Mouse (Mus musculus) heart, adult 2 months (tissue): ENCODE measurements around the gene Anapc16. TPM values are rescaled to one million over a fixed set of nuclear protein-coding genes. Genes with fewer than 3 reads are reported as not detected.

ENCODE experiments used
- DNase-seq, 2 experiments: peaks; one replicate each; pipeline ENCODE4 v3.0.0; 2021
- H3K27ac ChIP-seq: fragments of 200-600 bp; 2 replicates; pipeline ENCODE4 v1.8.1; 2022
- H3K27me3 ChIP-seq: fragments of 200-500 bp; 2 replicates; pipeline ENCODE4 v1.6.1; 2012; ENCODE audit warnings: mild to moderate bottlenecking, low read length, inconsistent platforms, mixed read lengths; ENCODE audit not compliant: control insufficient read depth, insufficient read depth
- H3K36me3 ChIP-seq: fragments of 200-500 bp; 2 replicates; pipeline ENCODE4 v1.6.1; 2012; ENCODE audit warnings: low read length, inconsistent platforms; ENCODE audit not compliant: control insufficient read depth, insufficient read depth
- H3K4me1 ChIP-seq: fragments of 200-500 bp; 2 replicates; pipeline ENCODE4 v1.6.1; 2011; ENCODE audit warnings: low read length; ENCODE audit not compliant: control insufficient read depth, insufficient read depth
- H3K4me3 ChIP-seq: fragments of 200-600 bp; 2 replicates; pipeline ENCODE4 v1.8.1; 2022
- H3K79me2 ChIP-seq: fragments of 200-500 bp; replicated peaks from 2 replicates; pipeline ENCODE4 v1.6.1; 2012; ENCODE audit warnings: mild to moderate bottlenecking, inconsistent platforms, low read length, moderate library complexity, mixed read lengths; ENCODE audit not compliant: control insufficient read depth, insufficient read depth
- H3K9ac ChIP-seq: fragments of 200-500 bp; 2 replicates; pipeline ENCODE4 v1.6.1; 2012; ENCODE audit warnings: low read depth, mild to moderate bottlenecking, control low read depth, inconsistent platforms, low read length, mixed read lengths
- CTCF ChIP-seq: fragments of 200-600 bp; IDR thresholded peaks from 2 replicates; pipeline ENCODE4 v1.8.1; 2022; ENCODE audit warnings: antibody characterized with exemption, mild to moderate bottlenecking, moderate library complexity
- EP300 ChIP-seq: fragments of 200-500 bp; IDR thresholded peaks from 2 replicates; pipeline ENCODE4 v1.6.1; 2011; ENCODE audit warnings: low read depth, low read length, control low read depth; ENCODE audit not compliant: insufficient read depth
- POLR2A ChIP-seq: fragments of 200-500 bp; IDR thresholded peaks from 2 replicates; pipeline ENCODE4 v1.6.1; 2011; ENCODE audit warnings: mild to moderate bottlenecking, low read depth, low read length, control low read depth; ENCODE audit not compliant: insufficient read depth
- WGBS: fragments of 180-500 bp; shearing (Covaris S2); methylation state at CpG from one replicate; pipeline ENCODE4 v1.1.7; 2018; 5-methylcytosine and 5-hydroxymethylcytosine counted together
- intact Hi-C: fragments of 180-260 bp; cut with DNase I; formaldehyde crosslinking; loops from one replicate; pipeline ENCODE4 v1.15.1; 2025
- polyA plus RNA-seq: library from polyadenylated mRNA; depleted of rRNA; stranded (reverse); fragments of >200 nt; gene quantifications from 2 replicates; pipeline ENCODE4 v1.2.3, GENCODE M21; 2012
- total RNA-seq, 2 experiments: library from RNA; stranded (reverse); gene quantifications; 2 replicates each; pipeline ENCODE4 v1.2.3; 2021

Gene Anapc16
- total and polyA plus RNA-seq, 3 experiments: 58.6 to 90.3 (median 70.1) TPM

- DNase-seq: no peak
- whole genome bisulfite sequencing: 92% methylated on average over 4 of the region's 4 CpGs
- Histone ChIP-seq H3K4me1 (peaks cover 58% of the 10 kb centered on the region), H3K4me3 (no peak overlapping the region), H3K27ac (peak overlapping the region; percentile 98), H3K79me2 (no peaks in the 10 kb centered on the region), H3K36me3 (peaks cover 18% of the 10 kb centered on the region), H3K9ac (no peak overlapping the region), H3K27me3 (no peaks in the 10 kb centered on the region)
- intact Hi-C loops: no loop called here
- TF ChIP-seq CTCF: no peak
- no peak for TF ChIP-seq EP300
- no peak for TF ChIP-seq POLR2A
Measured at GRCm38 (mm10) chr10:59973400-59973799, 29.5 kb downstream of the Anapc16 start.

DNA sequence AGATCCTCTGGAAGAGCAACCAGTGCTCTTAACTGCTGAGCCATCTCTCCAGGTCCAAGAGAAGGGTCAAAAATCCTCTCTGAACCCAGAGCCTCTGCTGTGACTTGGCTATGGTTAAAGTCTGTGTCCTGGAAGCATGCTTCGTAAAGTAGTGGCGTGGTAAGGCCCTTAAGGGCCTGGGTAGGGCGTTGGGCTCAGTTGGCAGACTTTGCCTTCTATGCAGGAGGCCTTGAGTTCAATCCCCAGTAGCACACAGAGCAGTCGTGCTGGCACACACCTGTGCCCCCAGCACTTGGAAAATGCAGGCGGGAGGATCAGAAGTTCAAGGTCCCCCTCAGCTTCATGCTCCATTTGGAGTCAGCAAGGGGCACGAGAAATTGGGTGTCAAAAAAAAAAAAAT is 29.9 kb downstream of the Anapc16 start:
- no peak overlapping the region for H3K4me3 ChIP-seq
- no peak overlapping the region for H3K9ac ChIP-seq
- H3K27ac ChIP-seq: peak overlapping the region; percentile 98
- intact Hi-C loops: no loop called here
- no peaks in the 10 kb centered on the region for H3K27me3 ChIP-seq
- peaks cover 14% of the 10 kb centered on the region for H3K36me3 ChIP-seq
- TF ChIP-seq POLR2A: no peak
- no peak for TF ChIP-seq EP300
- no peak for TF ChIP-seq CTCF
- H3K4me1 ChIP-seq: peaks cover 55% of the 10 kb centered on the region
- H3K79me2 ChIP-seq: no peaks in the 10 kb centered on the region
- 78% methylated on average over 6 of the region's 6 CpGs for WGBS
- no peak for DNase-seq

DNA sequence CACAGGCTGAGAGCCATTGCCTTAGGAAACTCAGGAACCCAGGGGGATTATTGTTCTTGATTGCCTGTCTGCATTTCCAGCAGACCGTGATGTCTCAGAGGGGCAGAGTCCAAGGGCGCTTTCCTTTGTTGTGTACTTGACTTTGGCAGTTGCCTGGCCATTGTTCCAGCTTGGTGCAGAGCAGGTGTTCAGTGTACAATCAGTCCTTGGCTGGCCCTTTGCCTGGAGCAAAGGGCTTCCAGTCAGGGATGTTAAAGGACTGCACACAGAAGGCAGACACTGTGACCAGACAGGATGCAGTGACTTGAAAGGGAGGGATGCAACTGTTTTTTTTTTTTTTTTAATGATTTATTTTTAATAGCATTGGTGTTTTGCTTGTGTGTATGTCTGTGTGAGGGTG is 30.4 kb downstream of the Anapc16 start:
- Histone ChIP-seq H3K4me3 (no peak overlapping the region), H3K27ac (peak overlapping the region; percentile 98), H3K27me3 (no peaks in the 10 kb centered on the region), H3K9ac (no peak overlapping the region), H3K4me1 (peaks cover 55% of the 10 kb centered on the region), H3K79me2 (no peaks in the 10 kb centered on the region), H3K36me3 (peaks cover 11% of the 10 kb centered on the region)
- 31% methylated on average over 2 of the region's 2 CpGs for WGBS
- intact Hi-C loops: no loop called here
- DNase-seq: peak; percentile 75 to 88
- TF ChIP-seq POLR2A: peak; percentile 56; the same call in 1 of the 2 replicates
- peak; percentile 100 for TF ChIP-seq EP300
- TF ChIP-seq CTCF: no peak

DNA sequence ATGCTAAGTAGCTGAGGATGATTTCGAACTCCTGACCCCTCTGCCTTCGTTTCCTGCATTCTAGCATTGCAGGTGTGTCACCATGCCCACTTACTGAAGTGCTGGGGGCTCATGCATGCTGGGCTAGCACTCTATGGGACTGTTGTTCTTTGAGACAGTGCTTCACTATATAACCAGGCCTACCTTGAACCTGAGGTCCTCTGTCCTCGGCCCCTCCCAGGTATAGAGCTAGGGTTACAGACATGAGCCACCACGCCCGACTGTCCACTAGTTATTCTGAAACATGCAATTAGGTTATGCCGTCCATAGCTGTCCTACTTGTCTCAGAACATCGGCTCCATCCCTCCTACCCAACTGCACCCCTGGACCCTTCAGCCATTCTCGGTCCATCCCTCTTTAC is 31.1 kb downstream of the Anapc16 start:
- DNase-seq: no peak
- Histone ChIP-seq H3K36me3 (peaks cover 11% of the 10 kb centered on the region), H3K27me3 (no peaks in the 10 kb centered on the region), H3K79me2 (no peaks in the 10 kb centered on the region), H3K27ac (peak overlapping the region; percentile 98), H3K9ac (no peak overlapping the region), H3K4me1 (peaks cover 57% of the 10 kb centered on the region), H3K4me3 (no peak overlapping the region)
- 96% methylated on average over 8 of the region's 8 CpGs for WGBS
- TF ChIP-seq POLR2A (no peak), EP300 (no peak), CTCF (no peak)
- intact Hi-C loops: no loop called here

- intact Hi-C loops: loop anchor here (1.0 kb wide), 2 partner anchors 9 to 18 kb away; no protein-coding TSS in a partner anchor
- H3K27ac ChIP-seq: peak overlapping the region; percentile 98
- 25% methylated on average over 6 of the region's 6 CpGs for WGBS
- peaks cover 11% of the 10 kb centered on the region for H3K36me3 ChIP-seq
- no peaks in the 10 kb centered on the region for H3K79me2 ChIP-seq
- peak overlapping the region; percentile 56 for H3K4me3 ChIP-seq
- H3K27me3 ChIP-seq: no peaks in the 10 kb centered on the region
- TF ChIP-seq CTCF (no peak), EP300 (peak; percentile 83; the same call in 1 of the 2 replicates), POLR2A (no peak; the same call in 1 of the 2 replicates)
- peaks cover 56% of the 10 kb centered on the region for H3K4me1 ChIP-seq
- DNase-seq: peak in 1 of 2 experiments; percentile 74
- peak overlapping the region; percentile 78 for H3K9ac ChIP-seq
Measured at GRCm38 (mm10) chr10:59970450-59971062, 32.4 kb downstream of the Anapc16 start.

DNA sequence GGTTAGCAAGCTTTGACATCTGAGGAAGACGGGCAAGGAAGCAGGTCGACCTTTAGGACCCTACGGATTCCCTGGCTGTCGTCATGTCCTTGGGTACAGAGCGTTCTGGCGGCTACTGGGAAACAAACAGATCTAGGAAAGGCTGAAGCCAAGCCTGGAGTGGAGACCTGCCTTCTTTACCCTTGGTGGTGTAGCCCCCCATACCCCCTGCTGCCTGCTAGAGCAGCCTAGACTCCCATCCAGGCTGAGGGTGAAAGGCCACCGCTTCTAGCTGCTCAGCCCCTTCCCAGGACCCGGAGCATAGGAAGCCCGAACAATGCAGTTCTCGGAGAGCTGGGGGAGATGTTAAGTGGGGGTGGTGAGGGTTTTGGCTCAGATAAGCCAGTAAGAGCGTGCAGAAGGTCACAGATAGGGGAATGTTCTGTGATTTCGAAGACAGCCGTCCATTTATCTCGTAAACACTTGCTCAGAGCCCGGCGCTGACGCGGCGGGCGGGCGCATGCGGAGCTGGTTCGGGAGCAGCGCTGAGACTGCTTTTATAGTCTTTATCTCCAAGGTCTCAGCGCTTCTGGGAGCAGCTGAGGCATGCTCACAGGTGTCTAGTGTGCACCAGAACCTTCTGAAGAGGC is 33.0 kb downstream of the Anapc16 start:
- TF ChIP-seq EP300 (peak; percentile 100), POLR2A (peak; percentile 91), CTCF (no peak)
- Histone ChIP-seq H3K4me3 (peak overlapping the region; percentile 56), H3K36me3 (peaks cover 11% of the 10 kb centered on the region), H3K4me1 (peaks cover 53% of the 10 kb centered on the region), H3K27ac (peak overlapping the region; percentile 98), H3K79me2 (no peaks in the 10 kb centered on the region), H3K9ac (peak overlapping the region; percentile 78), H3K27me3 (no peaks in the 10 kb centered on the region)
- intact Hi-C loops: loop anchor here (1.0 kb wide), 2 partner anchors 9 to 18 kb away; no protein-coding TSS in a partner anchor
- peak; percentile 90 for DNase-seq
- whole genome bisulfite sequencing: 1% methylated on average over 25 of the region's 25 CpGs
